Mouse (Mus musculus) frontal cortex, adult 2 months (tissue): ENCODE measurements around the gene Fbxo34. TPM values are rescaled to one million over a fixed set of nuclear protein-coding genes. Genes with fewer than 3 reads are reported as not detected.
"Not testable (repeated sequence)": the region's sequence is repeated elsewhere in the genome, so short reads cannot be mapped to it uniquely, and the experiment has no call there.

ENCODE experiments used
- DNase-seq, 2 experiments: peaks; one replicate each; pipeline ENCODE4 v3.0.0; 2022; ENCODE audit warnings: low spot score in 1 of 2; ENCODE audit errors: extremely low spot score in 1 of 2
- polyA plus RNA-seq: library from polyadenylated mRNA; depleted of rRNA; stranded (reverse); fragments of >200 nt; gene quantifications from 2 replicates; pipeline ENCODE4 v1.2.3, GENCODE M21; 2012

The Fbxo34 gene
- polyA plus RNA-seq, 1 experiment = 53.0 TPM

DNA sequence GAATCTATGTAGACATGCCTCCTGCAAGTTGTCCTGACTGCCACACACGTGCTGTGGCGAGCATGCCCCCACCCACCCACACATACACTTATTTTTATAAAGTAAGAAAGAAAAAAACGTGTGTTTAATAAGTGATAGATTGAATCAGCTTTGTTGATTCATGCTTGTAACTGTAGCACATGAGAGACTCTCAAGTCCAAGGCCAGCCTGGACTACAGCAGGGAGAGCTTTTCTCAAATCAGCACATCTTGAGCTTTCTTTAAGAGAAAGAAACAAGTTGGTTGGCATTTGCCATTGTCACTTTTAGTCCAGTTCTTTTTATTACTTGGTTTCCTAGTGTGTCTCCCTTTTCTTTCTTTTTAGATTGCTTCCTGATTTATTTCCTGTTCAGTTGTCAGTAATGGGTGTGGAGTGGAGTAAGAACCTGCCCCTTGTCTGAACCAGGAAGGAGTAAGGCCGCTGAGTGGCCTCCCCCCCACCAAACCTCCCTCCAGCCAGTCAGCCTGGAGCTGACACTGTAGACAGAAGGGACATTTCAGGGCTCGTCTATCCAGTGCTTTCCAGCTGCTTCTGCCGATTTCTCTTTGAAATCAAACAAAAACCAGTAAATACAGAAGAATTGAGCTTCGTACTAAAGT is 64.7 kb downstream of the Fbxo34 start:
- DNase-seq = no peak

DNA sequence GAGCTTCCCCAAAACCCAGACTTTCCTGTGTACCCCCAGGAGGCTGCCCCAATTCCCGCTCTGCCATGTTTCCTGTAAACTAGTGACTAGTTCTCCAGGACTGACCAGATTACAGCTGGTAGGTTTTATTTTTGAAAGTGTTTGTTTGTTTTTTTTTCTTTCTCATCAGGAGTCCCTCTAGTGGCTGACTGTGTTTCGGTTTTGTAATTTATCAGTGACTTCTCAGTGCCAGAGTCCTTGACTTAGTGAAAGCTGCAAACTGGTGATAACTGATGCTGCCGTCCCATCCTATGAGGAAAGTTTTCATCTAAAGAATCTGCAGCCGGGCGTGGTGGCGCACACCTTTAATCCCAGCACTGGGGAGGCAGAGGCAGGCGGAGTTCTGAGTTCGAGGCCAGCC is 65.4 kb downstream of the Fbxo34 start:
- DNase-seq = no peak

DNA sequence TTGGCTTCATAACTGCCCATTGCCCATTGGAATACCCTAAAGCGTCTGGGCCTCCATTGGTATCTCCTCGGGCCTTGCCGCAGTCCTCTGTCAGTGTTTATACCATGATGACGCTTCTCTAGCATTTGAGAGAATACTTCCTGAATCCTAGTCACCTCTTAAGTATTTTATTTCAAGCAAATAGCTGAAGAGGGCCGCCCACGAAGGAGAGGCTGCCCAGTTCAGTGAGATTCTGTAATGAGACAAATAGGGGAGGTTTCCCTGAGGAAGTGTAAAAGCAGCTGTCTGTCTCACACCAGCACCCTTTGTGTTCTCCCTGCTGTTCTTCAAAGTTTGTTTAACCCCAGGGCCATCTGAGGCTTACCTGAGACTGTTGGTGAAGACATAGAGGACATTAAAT is 66.5 kb downstream of the Fbxo34 start:
- DNase-seq = peak in 1 of 2 experiments; percentile 53

DNA sequence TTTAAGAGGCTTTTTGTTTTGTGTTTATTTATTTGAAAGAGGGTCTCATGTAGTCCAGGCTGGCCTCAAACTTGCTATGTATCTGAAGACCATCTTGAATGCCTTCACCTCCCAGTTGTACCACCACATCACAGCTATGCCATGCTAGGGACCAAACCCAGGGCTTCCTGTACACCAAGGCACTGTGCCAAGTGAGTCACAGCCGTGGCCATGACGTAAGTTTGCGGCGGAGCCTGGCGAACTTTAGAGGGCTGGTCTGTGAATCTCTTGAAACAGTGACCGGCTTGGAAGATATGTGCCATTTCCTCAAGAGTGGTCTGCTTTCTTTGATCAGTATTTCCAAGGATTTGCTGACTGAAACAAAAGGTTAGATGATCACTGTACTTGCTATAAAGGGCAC is 68.4 kb downstream of the Fbxo34 start:
- DNase-seq = peak in 1 of 2 experiments; percentile 53

DNA sequence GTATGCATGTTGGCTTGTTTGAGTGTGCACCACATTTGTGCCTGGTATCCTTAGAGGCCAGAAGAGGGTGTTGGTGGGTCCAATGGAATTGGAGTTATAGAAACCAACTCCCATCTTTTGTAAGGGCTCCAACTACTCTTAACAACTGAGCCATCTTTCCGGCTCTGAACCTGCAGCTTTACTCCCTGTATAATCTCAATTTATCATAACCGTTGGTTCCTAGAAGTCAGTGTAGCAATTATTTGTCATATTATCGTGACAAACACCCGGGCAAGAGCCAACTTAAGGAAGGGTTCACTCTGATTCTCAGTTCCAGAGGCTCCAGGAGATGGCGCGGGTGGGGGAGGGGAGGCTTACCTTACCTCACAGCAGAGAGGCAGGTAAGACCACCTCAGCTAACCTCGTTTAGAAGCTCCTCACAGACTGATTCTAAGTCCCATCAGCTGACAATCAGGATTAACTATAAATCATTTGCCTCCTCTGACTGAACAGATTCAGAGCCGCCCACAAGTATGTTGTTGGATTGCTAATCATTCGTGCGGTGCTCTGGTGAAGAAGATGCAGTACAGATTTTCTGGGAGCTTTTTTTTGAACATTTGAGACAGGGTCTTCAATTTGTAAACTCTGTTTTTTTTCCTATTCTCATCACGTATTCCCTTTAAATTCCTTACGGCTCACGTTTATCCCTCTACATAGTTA is 70.7 kb downstream of the Fbxo34 start:
- no peak for DNase-seq

DNA sequence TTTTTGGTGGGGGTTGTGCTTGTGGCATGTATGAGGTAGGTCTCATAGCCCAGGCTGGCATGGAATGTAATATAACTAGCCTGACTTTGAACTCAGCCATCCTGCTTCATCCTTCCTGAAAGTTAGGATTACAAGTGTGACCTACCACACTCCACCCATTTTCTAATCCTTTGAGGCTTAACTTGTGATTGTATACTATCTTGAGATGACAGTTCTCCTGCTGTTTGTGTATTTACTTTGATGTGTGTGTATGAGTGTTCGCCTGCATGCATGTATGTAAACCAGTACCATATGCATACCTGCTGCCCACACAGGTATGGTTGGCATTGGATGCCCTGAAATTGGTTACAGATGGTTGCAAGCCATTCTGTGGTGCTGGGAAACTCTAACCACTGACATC is 71.4 kb downstream of the Fbxo34 start:
- no peak for DNase-seq

GRCm38 (mm10) chr14:47522301-47522700 is 72.1 kb downstream of the Fbxo34 start:
- no peak for DNase-seq

DNA sequence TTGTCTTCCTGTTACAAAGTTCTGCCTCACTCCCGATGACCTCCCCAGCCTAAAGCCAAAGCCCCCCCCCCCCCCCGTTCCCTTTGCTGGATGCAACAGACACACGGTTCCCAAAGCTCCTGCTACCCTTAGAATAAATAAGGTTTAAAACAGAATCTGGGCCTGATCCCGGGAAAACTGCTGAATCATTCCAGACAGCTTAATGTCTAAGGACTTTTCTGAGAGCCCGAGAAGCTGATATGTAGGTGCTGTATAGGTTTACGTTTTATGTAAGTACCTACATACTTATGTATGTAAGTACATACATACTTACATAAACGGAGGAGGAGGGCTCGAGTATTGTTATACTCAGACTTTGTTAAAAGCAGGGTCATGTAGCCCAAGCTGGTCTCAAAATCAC is 75.2 kb downstream of the Fbxo34 start:
- DNase-seq = no peak

GRCm38 (mm10) chr14:47525861-47526260 is 75.6 kb downstream of the Fbxo34 start:
- peak in 1 of 2 experiments; percentile 64 for DNase-seq

GRCm38 (mm10) chr14:47527833-47528232 is 77.6 kb downstream of the Fbxo34 start:
- no peak for DNase-seq

DNA sequence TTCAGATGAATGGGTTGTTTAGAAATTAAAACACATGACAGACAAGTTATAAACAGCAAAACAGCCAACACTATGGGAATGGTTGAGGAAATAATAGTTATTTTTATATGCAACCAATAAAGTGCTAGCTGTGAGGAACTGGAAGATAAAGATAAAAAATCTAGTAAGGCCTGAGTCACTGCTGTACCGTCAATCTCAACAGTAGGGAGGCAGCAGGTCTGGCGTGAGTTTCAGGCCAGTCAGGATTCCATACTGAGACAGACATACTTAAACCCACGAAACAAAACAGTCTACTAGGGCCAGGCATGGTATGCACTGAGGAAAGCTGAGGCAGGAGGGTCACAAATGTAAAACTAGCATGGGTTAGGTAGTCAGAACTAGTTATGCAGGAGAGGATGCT is 78.1 kb downstream of the Fbxo34 start:
- DNase-seq = no peak

DNA sequence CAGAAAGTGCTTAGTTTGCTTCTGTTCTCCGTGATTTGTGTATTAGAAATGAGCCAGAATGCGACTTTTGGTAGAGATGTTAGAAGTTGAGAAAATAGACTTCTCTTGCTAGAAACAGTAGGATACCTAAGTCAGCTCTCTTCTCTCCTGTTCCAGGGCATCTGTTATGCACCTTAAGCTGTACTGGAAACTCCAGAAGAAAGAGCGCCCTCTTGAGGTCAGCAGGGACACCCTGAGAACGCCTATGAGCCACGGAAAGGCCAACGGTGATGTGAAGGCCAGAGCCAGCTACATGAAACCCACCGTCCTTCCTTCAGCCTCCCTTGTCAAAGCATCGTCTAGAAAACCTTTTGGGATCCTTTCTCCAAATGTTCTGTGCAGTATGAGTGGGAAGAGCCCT is 78.8 kb downstream of the Fbxo34 start:
- peak; percentile 67 to 89 for DNase-seq

GRCm38 (mm10) chr14:47529592-47529991 is 79.4 kb downstream of the Fbxo34 start:
- DNase-seq = not testable (repeated sequence)

- DNase-seq = no peak
Observed at GRCm38 (mm10) chr14:47532496-47532895, 82.3 kb downstream of the Fbxo34 start.

- peak; percentile 50 to 77 for DNase-seq
Observed at GRCm38 (mm10) chr14:47533365-47534175, 83.3 kb downstream of the Fbxo34 start.

DNA sequence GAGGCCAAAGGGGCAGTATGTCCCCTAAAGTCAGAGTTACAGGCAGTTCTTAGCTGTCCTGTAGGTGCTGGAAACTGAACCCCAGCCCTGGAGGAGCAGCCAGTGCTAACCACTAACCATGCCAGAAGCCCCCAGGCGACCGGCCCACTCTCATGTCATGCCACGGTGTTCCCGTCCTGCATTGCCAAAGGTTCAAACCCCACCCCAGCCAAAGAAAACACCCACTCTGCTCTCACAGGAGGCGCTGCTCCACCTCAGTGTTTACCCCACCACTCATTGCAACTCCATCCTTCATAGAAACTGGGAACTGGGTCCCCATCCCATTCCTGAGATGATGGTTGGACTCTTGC is 83.9 kb downstream of the Fbxo34 start:
- no peak for DNase-seq

GRCm38 (mm10) chr14:47535096-47535495 is 84.9 kb downstream of the Fbxo34 start:
- DNase-seq = no peak

- DNase-seq = no peak
Observed at GRCm38 (mm10) chr14:47541325-47541948, 91.2 kb downstream of the Fbxo34 start.

GRCm38 (mm10) chr14:47542283-47542682 is 92.1 kb downstream of the Fbxo34 start:
- DNase-seq = no peak

- no peak for DNase-seq
Observed at GRCm38 (mm10) chr14:47544286-47544685, 94.1 kb downstream of the Fbxo34 start.

DNA sequence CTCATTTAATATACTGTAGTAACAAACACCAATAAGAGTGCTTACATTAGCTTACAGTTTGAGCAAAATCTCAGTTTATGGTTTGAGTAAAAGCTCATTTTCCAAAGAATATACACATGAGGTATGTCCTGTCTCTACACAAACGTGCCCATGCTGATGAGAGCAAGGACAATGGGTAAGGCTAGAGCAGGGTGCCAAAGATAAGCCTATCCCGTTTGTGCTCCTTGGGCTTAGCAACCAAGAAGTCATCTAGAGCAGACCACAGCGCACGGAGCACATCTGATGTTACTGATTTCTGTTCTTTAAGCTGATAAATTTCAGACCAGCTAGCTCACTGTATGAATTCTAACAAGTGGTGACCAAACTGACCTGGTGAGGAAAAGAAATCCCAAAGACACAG is 94.7 kb downstream of the Fbxo34 start:
- no peak for DNase-seq
